In genomic region chr11:70506385-70506784, GRCm38 (mm10) we compare ENCODE assay signal across 9 mouse cellular contexts. TPM values are rescaled to one million over a fixed set of nuclear protein-coding genes. Genes with fewer than 3 reads are reported as not detected.
DNase-seq lines count a peak whose midpoint lies in the region; ATAC-seq lines count a peak whose summit lies in the region.
"Had no signal": no experiment of that assay in that cellular context is flagged by ENCODE, and none has a peak within 500 bp of the region (broad histone marks: within the 10 kb centered on the region; RNA-seq: fewer than 3 reads in every experiment).

No protein-coding gene starts in this region.

- DNase-seq in cerebellum, adult 9-10 months: peak; percentile 22
- DNase-seq in cerebellum, adult 11 months: no peak
- DNase-seq in CD4-positive helper T cell, adult 2 months (ENCODE audit: low read depth, low spot score): peak; percentile 80
- peak; percentile 59 for DNase-seq in brain, adult 2 months (ENCODE audit: low read depth, low spot score)
- peak; percentile 75 to 90 for DNase-seq in kidney, postnatal 25 days
- peak; percentile 90 for DNase-seq in lung, postnatal 36 days
- DNase-seq in spleen, postnatal 14 days (ENCODE audit: low spot score in 2 of 2): peak; percentile 47 to 67

- peak; percentile 79 for ATAC-seq in granulocyte monocyte progenitor cell, adult 5-6 weeks (replicated peaks; ENCODE audit: poor library complexity, severe bottlenecking)

RNA-seq across cellular contexts. Expression of gene Tm4sf5, which starts 1.3 kb away (rescaled TPM):
- not detected in 2 replicates for total RNA-seq in granulocyte monocyte progenitor cell, adult 5-6 weeks (2014; fragmentation: Nextera tagmentation)
- not detected in 2 replicates for total RNA-seq in granulocyte monocyte progenitor cell, adult 5-6 weeks (2017)

RNA-seq across cellular contexts. Expression of gene Vmo1, which starts 8.0 kb away (rescaled TPM):
- not detected in 2 replicates for total RNA-seq in granulocyte monocyte progenitor cell, adult 5-6 weeks (2014; fragmentation: Nextera tagmentation)
- total RNA-seq in granulocyte monocyte progenitor cell, adult 5-6 weeks (2017): not detected in 2 replicates
- total RNA-seq: left cerebral cortex, postnatal 10 days had no signal

RNA-seq across cellular contexts. Expression of gene Gltpd2, which starts 12.6 kb away (rescaled TPM):
- not detected in 2 replicates for total RNA-seq in granulocyte monocyte progenitor cell, adult 5-6 weeks (2014; fragmentation: Nextera tagmentation)
- total RNA-seq in granulocyte monocyte progenitor cell, adult 5-6 weeks (2017): not detected in 2 replicates
- total RNA-seq: left cerebral cortex, postnatal 10 days had no signal

RNA-seq across cellular contexts. Expression of gene Psmb6, which starts 18.8 kb away (rescaled TPM):
- 243 and 281 TPM in 2 replicates for total RNA-seq in granulocyte monocyte progenitor cell, adult 5-6 weeks (2014; fragmentation: Nextera tagmentation)
- 290 and 384 TPM in 2 replicates for total RNA-seq in granulocyte monocyte progenitor cell, adult 5-6 weeks (2017)

RNA-seq across cellular contexts. Expression of gene Gm40193, which starts 26.4 kb away (rescaled TPM):
- total RNA-seq in granulocyte monocyte progenitor cell, adult 5-6 weeks (2014; fragmentation: Nextera tagmentation): not detected in 2 replicates
- not detected in 2 replicates for total RNA-seq in granulocyte monocyte progenitor cell, adult 5-6 weeks (2017)
- total RNA-seq: left cerebral cortex, postnatal 10 days had no signal
